Mouse (Mus musculus) liver, adult (tissue): Measurements from ENCODE around the gene Fryl.

Source experiments
- GATA4 ChIP-seq: IDR thresholded peaks from 2 replicates; pipeline ENCODE4 v1.6.1; 2014; ENCODE audit warnings: mild to moderate bottlenecking, low read length; ENCODE audit not compliant: insufficient replicate concordance

The Fryl gene

GRCm38 (mm10) chr5:73141161-73141560 lies 115.3 kb downstream of the Fryl start:
- no peak for TF ChIP-seq GATA4

- TF ChIP-seq GATA4 = no peak
Observed at GRCm38 (mm10) chr5:73137561-73137960, 118.9 kb downstream of the Fryl start.

GRCm38 (mm10) chr5:73135959-73136358 lies 120.5 kb downstream of the Fryl start:
- no peak for TF ChIP-seq GATA4

- no peak for TF ChIP-seq GATA4
Observed at GRCm38 (mm10) chr5:73135131-73135530, 121.3 kb downstream of the Fryl start.

GRCm38 (mm10) chr5:73133833-73134185 lies 122.6 kb downstream of the Fryl start:
- TF ChIP-seq GATA4 = no peak

GRCm38 (mm10) chr5:73132998-73133832 lies 123.2 kb downstream of the Fryl start:
- no peak for TF ChIP-seq GATA4

- no peak for TF ChIP-seq GATA4
Observed at GRCm38 (mm10) chr5:73130984-73131383, 125.4 kb downstream of the Fryl start.

- TF ChIP-seq GATA4 = no peak
Observed at GRCm38 (mm10) chr5:73129871-73130270, 126.5 kb downstream of the Fryl start.

GRCm38 (mm10) chr5:73119969-73120725 lies 136.3 kb downstream of the Fryl start:
- TF ChIP-seq GATA4 = no peak

- no peak for TF ChIP-seq GATA4
Observed at GRCm38 (mm10) chr5:73119524-73119923, 136.9 kb downstream of the Fryl start.

- TF ChIP-seq GATA4 = no peak
Observed at GRCm38 (mm10) chr5:73118786-73119185, 137.6 kb downstream of the Fryl start.

- no peak for TF ChIP-seq GATA4
Observed at GRCm38 (mm10) chr5:73114878-73115277, 141.5 kb downstream of the Fryl start.

GRCm38 (mm10) chr5:73112331-73112730 lies 144.1 kb downstream of the Fryl start:
- TF ChIP-seq GATA4 = no peak

- no peak for TF ChIP-seq GATA4
Observed at GRCm38 (mm10) chr5:73103657-73104056, 152.8 kb downstream of the Fryl start.

- no peak for TF ChIP-seq GATA4
Observed at GRCm38 (mm10) chr5:73102342-73102989, 154.0 kb downstream of the Fryl start.

GRCm38 (mm10) chr5:73092236-73092635 lies 164.2 kb downstream of the Fryl start:
- no peak for TF ChIP-seq GATA4
